Mouse (Mus musculus) hematopoietic multipotent progenitor cell, adult 10-12 weeks (in vitro differentiated cells): ENCODE results near the gene Olfr452. TPM values are rescaled to one million over a fixed set of nuclear protein-coding genes. Genes with fewer than 3 reads are reported as not detected.

Experiments used
- polyA plus RNA-seq: library from polyadenylated mRNA; stranded (reverse); fragments of >175 nt; gene quantifications from 2 replicates; pipeline ENCODE4 v1.2.3, GENCODE M21; 2012; ENCODE audit warnings: low replicate concordance

The Olfr452 gene
- polyA plus RNA-seq: not detected in 2 replicates

DNA sequence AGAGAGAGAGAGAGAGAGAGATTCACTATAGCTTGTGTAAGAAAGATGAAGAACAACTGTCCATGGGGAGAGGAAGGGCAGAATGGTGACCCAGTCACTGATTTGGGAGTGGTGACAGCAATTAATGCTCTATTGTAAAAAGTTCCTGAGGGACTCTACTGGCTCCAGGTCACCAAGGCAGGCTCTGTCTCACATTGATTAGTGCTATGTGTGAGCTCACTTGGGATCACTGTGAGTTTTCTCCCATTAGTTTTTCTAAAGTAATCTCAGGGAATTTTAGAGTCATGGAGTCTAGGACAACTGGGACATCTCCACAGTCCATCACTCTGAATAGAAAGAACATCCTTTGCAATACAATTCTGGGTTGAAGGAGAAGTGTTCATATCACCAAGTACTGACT lies at the start of gene Olfr452:
Gene Olfr452, plus strand, starts transcription at position 301 of the 400 bp plus-strand sequence.

DNA sequence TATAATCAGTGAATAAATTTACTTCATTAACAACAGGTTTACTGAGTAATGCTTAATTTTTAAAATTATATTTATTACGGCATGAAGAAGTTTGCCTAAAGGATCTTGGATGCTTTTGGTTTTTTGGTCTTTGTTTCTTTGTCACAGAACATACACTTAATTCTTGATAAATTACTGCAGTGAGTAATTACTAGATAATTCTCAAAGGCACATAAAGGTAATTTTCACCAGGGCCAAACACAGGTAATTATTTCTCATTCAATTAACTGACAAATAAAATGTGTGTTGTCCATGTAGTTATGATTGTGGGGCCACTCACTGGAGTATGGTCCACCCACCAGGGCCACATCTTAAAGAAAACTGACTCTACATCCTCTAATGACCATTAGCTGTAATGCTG lies 45.8 kb upstream of the Olfr452 start, which contains the start of gene Olfr453:
Gene Olfr453, plus strand, starts transcription at position 301 of the 400 bp plus-strand sequence.

DNA sequence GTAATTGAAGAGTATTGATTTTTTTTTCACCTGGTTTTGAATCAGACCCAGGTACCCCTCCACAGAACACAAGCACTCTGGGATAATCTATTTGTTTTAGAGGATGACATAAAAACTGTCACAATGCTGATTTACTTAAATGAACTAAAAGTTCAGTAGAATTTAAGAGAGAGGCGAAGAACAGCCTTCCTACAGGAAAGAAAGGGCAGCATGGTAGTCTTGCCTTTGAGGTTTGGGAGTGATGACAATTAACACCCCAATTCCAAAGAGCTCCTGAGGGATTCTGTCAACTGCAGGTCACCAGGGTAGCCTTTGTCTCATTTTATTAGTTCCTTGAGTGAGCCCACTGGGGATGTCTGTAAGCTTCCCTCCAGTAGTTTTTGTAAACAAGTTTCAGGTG lies 28.8 kb upstream of the Olfr452 start, which contains the start of gene Olfr38:
Gene Olfr38, plus strand, starts transcription at position 301 of the 400 bp plus-strand sequence.

DNA sequence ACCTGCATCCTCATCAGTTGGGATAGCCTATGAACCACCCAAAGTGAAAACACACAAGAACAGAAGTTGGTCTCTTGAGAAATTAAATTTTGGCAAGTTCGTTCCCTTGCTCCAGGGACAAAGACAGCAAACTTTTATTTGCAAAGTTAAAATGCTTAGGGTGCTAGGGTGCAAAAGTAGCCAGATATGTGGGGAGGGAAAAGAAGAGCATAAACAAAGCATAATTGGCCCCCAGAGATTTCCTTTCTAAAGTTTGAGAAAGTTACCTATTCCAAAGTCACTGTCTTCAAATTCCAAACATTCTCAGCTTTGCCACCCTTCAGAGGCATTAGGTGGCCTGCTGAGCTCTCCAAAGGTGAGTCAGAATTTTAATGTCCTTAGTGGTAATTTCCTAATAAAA lies 26.7 kb downstream of the Olfr452 start, which contains the start of gene Olfr450:
Gene Olfr450, plus strand, starts transcription at position 301 of the 400 bp plus-strand sequence.

DNA sequence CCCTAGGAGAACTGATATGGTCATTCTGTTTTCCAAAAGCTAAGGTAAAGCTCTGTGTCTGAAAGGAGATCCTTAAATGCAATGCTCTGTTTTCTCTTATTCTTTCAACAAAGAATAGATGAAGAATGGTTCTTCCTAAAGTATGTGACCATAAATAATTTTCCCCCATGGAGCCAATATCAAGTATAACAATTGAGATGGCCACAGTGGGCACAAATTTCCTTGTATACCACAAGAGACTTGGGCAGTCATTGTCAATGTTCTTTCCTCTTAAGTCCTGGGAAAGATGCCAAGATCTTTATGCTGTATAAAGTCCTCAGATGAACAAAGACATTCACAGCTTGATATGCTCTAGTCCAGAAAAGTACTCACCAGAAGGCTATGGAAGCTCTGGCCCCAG lies 49.2 kb downstream of the Olfr452 start, which contains the start of gene Olfr449:
Gene Olfr449, plus strand, starts transcription at position 301 of the 400 bp plus-strand sequence.

Other genes starting within 250 kb of the Olfr452 start
- not detected in 2 replicates for gene Olfr455, start 237.5 kb upstream of the Olfr452 start, polyA plus RNA-seq
- not detected in 2 replicates for gene Tcaf3, start 187.4 kb upstream of the Olfr452 start, polyA plus RNA-seq
- gene Tcaf2, start 139.8 kb upstream of the Olfr452 start, polyA plus RNA-seq: 0.02 TPM in 1 of 2 replicates, not detected in the other
- 0.10 TPM in 1 of 2 replicates, not detected in the other for gene Tcaf1, start 75.0 kb upstream of the Olfr452 start, polyA plus RNA-seq
- gene Olfr453, start 45.7 kb upstream of the Olfr452 start, polyA plus RNA-seq: not detected in 2 replicates
- not detected in 2 replicates for gene Olfr38, start 28.7 kb upstream of the Olfr452 start, polyA plus RNA-seq
- not detected in 2 replicates for gene Olfr450, start 26.8 kb downstream of the Olfr452 start, polyA plus RNA-seq
- not detected in 2 replicates for gene Olfr449, start 49.3 kb downstream of the Olfr452 start, polyA plus RNA-seq
- gene Olfr448, start 105.3 kb downstream of the Olfr452 start, polyA plus RNA-seq: not detected in 2 replicates
- gene Olfr447, start 123.8 kb downstream of the Olfr452 start, polyA plus RNA-seq: not detected in 2 replicates
- gene Olfr446, start 136.3 kb downstream of the Olfr452 start, polyA plus RNA-seq: not detected in 2 replicates
- gene Olfr444, start 164.0 kb downstream of the Olfr452 start, polyA plus RNA-seq: not detected in 2 replicates